ENCODE assay signal across 29 mouse cellular contexts in the genomic region with DNA sequence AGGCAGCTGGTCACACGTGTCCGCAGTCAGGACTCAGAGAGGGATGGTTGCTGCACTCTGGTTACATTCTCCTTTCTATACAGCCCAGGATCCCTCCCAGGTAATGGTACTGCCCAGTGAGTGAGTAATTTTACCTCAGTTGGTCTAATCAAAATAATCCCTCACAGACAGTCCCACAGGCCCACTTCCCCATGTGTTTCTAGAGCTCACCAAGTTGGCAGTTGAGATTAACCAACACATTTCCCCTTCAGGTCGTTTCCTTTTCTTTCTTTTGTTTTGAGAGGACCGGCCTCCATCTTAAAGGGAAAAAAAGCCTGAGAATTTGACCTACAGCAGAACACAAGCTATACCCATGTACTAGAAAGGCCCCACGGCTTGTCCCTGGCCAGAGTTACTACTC.
"Had no signal": no experiment of that assay in that cellular context is flagged by ENCODE, and none has a peak within 500 bp of the region (broad histone marks: within the 10 kb centered on the region; RNA-seq: fewer than 3 reads in every experiment).

No protein-coding gene starts in this region.

- H3K36me3 ChIP-seq: heart, embryonic 13.5 days; heart, embryonic 15.5 days; hindbrain, embryonic 10.5 days; hindbrain, embryonic 12.5 days; intestine, embryonic 15.5 days; limb, embryonic 10.5 days; limb, embryonic 12.5 days; liver, embryonic 13.5 days had no signal

- H3K27me3 ChIP-seq: heart, embryonic 13.5 days; heart, embryonic 15.5 days; hindbrain, embryonic 12.5 days; intestine, embryonic 15.5 days; limb, embryonic 12.5 days; liver, embryonic 13.5 days had no signal

- H3K9ac ChIP-seq: heart, embryonic 13.5 days; heart, embryonic 15.5 days; hindbrain, embryonic 12.5 days; hindbrain, embryonic 14.5 days; intestine, embryonic 15.5 days; limb, embryonic 12.5 days; liver, embryonic 13.5 days had no signal

- H3K4me3 ChIP-seq: gastrocnemius, adult 2 months; heart, adult 2 months; heart, embryonic 13.5 days; heart, embryonic 15.5 days; hindbrain, embryonic 10.5 days; hindbrain, embryonic 12.5 days; intestine, embryonic 15.5 days; layer of hippocampus, adult 2 months; limb, embryonic 10.5 days; limb, embryonic 12.5 days; liver, embryonic 13.5 days had no signal

- H3K4me1 ChIP-seq: heart, embryonic 15.5 days; intestine, embryonic 15.5 days had no signal

- ATAC-seq: hindbrain, embryonic 16.5 days; inflammation-experienced regulatory T-cells, adult 6 months; intestine, embryonic 15.5 days; intestine, postnatal 0 days had no signal

- H3K27ac ChIP-seq: gastrocnemius, adult 2 months; heart, adult 2 months; heart, embryonic 13.5 days; heart, embryonic 15.5 days; hindbrain, embryonic 10.5 days; hindbrain, embryonic 12.5 days; hindbrain, embryonic 14.5 days; intestine, embryonic 15.5 days; layer of hippocampus, adult 2 months; limb, embryonic 10.5 days; limb, embryonic 12.5 days; liver, embryonic 13.5 days had no signal

- H3K9me3 ChIP-seq: heart, embryonic 13.5 days; heart, embryonic 15.5 days; hindbrain, embryonic 10.5 days; hindbrain, embryonic 12.5 days; intestine, embryonic 15.5 days; limb, embryonic 10.5 days; limb, embryonic 12.5 days; liver, embryonic 13.5 days had no signal

- DNase-seq: gastrocnemius, adult 2 months; gastrocnemius, postnatal 10 days; gastrocnemius, postnatal 25 days; heart, adult 11 months; heart, adult 2 months; heart, postnatal 4 days; kidney, adult 18-20 months; kidney, adult 8-10 months; kidney, postnatal 10 days; kidney, postnatal 25 days; kidney, postnatal 4 days; layer of hippocampus, adult 9-11 months; layer of hippocampus, postnatal 36 days; liver; liver, embryonic 13.5 days had no signal

- H3K4me2 ChIP-seq: heart, embryonic 11.5 days; heart, embryonic 13.5 days; heart, embryonic 15.5 days; hindbrain, embryonic 12.5 days; hindbrain, embryonic 14.5 days; intestine, embryonic 15.5 days; limb, embryonic 12.5 days; liver, embryonic 11.5 days; liver, embryonic 13.5 days had no signal
